Mouse (Mus musculus): ENCODE measurements around the gene Sec22b. TPM values are rescaled to one million over a fixed set of nuclear protein-coding genes. Genes with fewer than 3 reads are reported as not detected.

Sec22b gene
- polyA plus RNA-seq, 1 experiment from 2014 or later: 40.0 TPM

GRCm38 (mm10) chr3:97964878-97965353 lies 63.9 kb downstream of the Sec22b start:
- peak; percentile 66 for DNase-seq
- Histone ChIP-seq H3K9me3 (ENCODE audit: low read length) (no peaks in the 10 kb centered on the region), H3K4me2 (ENCODE audit: low read depth, low read length) (no peak overlapping the region), H3K4me3 (ENCODE audit: low read depth, low read length) (no peak overlapping the region), H3K9ac (replicated peaks) (no peak overlapping the region), H3K4me1 (ENCODE audit: insufficient read depth) (peaks cover 9% of the 10 kb centered on the region; the same call in 1 of the 2 replicates), H3K36me3 (replicated peaks; ENCODE audit: insufficient read depth, low read length) (no peaks in the 10 kb centered on the region), H3K27ac (ENCODE audit: low read depth) (peak overlapping the region; percentile 45), H3K27me3 (ENCODE audit: insufficient read depth, low read length) (no peaks in the 10 kb centered on the region)
- ATAC-seq: peak; percentile 89
- TF ChIP-seq EP300 (IDR thresholded peaks at IDR 0.05; ENCODE audit: low read depth) (no peak), CTCF (IDR thresholded peaks at IDR 0.05; ENCODE audit: low read depth) (no peak)
- 35% methylated on average over 14 of the region's 14 CpGs for WGBS (ENCODE audit: insufficient replicate concordance)

GRCm38 (mm10) chr3:97967627-97968026 lies 66.6 kb downstream of the Sec22b start:
- WGBS (ENCODE audit: insufficient replicate concordance): 58% methylated on average over 2 of the region's 2 CpGs
- DNase-seq: no peak
- Histone ChIP-seq H3K36me3 (replicated peaks; ENCODE audit: insufficient read depth, low read length) (no peaks in the 10 kb centered on the region), H3K4me1 (ENCODE audit: insufficient read depth) (peaks cover 18% of the 10 kb centered on the region), H3K9ac (replicated peaks) (no peak overlapping the region), H3K27ac (ENCODE audit: low read depth) (no peak overlapping the region), H3K4me2 (ENCODE audit: low read depth, low read length) (no peak overlapping the region), H3K4me3 (ENCODE audit: low read depth, low read length) (no peak overlapping the region), H3K9me3 (ENCODE audit: low read length) (no peaks in the 10 kb centered on the region), H3K27me3 (ENCODE audit: insufficient read depth, low read length) (no peaks in the 10 kb centered on the region)
- no peak for TF ChIP-seq EP300 (IDR thresholded peaks at IDR 0.05; ENCODE audit: low read depth)
- no peak for TF ChIP-seq CTCF (IDR thresholded peaks at IDR 0.05; ENCODE audit: low read depth)
- peak; percentile 46 for ATAC-seq

GRCm38 (mm10) chr3:97968191-97968590 lies 67.2 kb downstream of the Sec22b start:
- Histone ChIP-seq H3K4me1 (ENCODE audit: insufficient read depth) (peaks cover 18% of the 10 kb centered on the region), H3K4me2 (ENCODE audit: low read depth, low read length) (no peak overlapping the region), H3K36me3 (replicated peaks; ENCODE audit: insufficient read depth, low read length) (no peaks in the 10 kb centered on the region), H3K4me3 (ENCODE audit: low read depth, low read length) (no peak overlapping the region), H3K27me3 (ENCODE audit: insufficient read depth, low read length) (no peaks in the 10 kb centered on the region), H3K9ac (replicated peaks) (no peak overlapping the region), H3K27ac (ENCODE audit: low read depth) (no peak overlapping the region), H3K9me3 (ENCODE audit: low read length) (no peaks in the 10 kb centered on the region)
- DNase-seq: no peak
- 73% methylated on average over 2 of the region's 2 CpGs for WGBS (ENCODE audit: insufficient replicate concordance)
- ATAC-seq: no peak
- TF ChIP-seq EP300 (IDR thresholded peaks at IDR 0.05; ENCODE audit: low read depth) (no peak), CTCF (IDR thresholded peaks at IDR 0.05; ENCODE audit: low read depth) (no peak)

- Histone ChIP-seq H3K36me3 (replicated peaks; ENCODE audit: insufficient read depth, low read length) (no peaks in the 10 kb centered on the region), H3K4me1 (ENCODE audit: insufficient read depth) (peaks cover 18% of the 10 kb centered on the region), H3K27me3 (ENCODE audit: insufficient read depth, low read length) (no peaks in the 10 kb centered on the region), H3K4me2 (ENCODE audit: low read depth, low read length) (no peak overlapping the region), H3K27ac (ENCODE audit: low read depth) (no peak overlapping the region), H3K9me3 (ENCODE audit: low read length) (no peaks in the 10 kb centered on the region), H3K4me3 (ENCODE audit: low read depth, low read length) (no peak overlapping the region), H3K9ac (replicated peaks) (no peak overlapping the region)
- DNase-seq (no peak), ATAC-seq (no peak)
- TF ChIP-seq EP300 (IDR thresholded peaks at IDR 0.05; ENCODE audit: low read depth) (no peak), CTCF (IDR thresholded peaks at IDR 0.05; ENCODE audit: low read depth) (no peak)
- WGBS (ENCODE audit: insufficient replicate concordance): 48% methylated on average over 1 of the region's 1 CpGs
Measured at GRCm38 (mm10) chr3:97969019-97969418, 68.0 kb downstream of the Sec22b start.

- peak; percentile 44 for DNase-seq
- H3K9me3 ChIP-seq (ENCODE audit: low read length): no peaks in the 10 kb centered on the region
- no peak for TF ChIP-seq CTCF (IDR thresholded peaks at IDR 0.05; ENCODE audit: low read depth)
- no peak for TF ChIP-seq EP300 (IDR thresholded peaks at IDR 0.05; ENCODE audit: low read depth)
- no peak for ATAC-seq
- H3K27me3 ChIP-seq (ENCODE audit: insufficient read depth, low read length): no peaks in the 10 kb centered on the region
- peaks cover 13% of the 10 kb centered on the region for H3K4me1 ChIP-seq (ENCODE audit: insufficient read depth)
- no peak overlapping the region for H3K9ac ChIP-seq (replicated peaks)
- no peak overlapping the region for H3K27ac ChIP-seq (ENCODE audit: low read depth)
- H3K36me3 ChIP-seq (replicated peaks; ENCODE audit: insufficient read depth, low read length): no peaks in the 10 kb centered on the region
- peak overlapping the region; percentile 28; the same call in 1 of the 2 replicates for H3K4me2 ChIP-seq (ENCODE audit: low read depth, low read length)
- no peak overlapping the region for H3K4me3 ChIP-seq (ENCODE audit: low read depth, low read length)
- 22% methylated on average over 7 of the region's 7 CpGs for whole genome bisulfite sequencing (ENCODE audit: insufficient replicate concordance)
Measured at GRCm38 (mm10) chr3:97971117-97971516, 70.1 kb downstream of the Sec22b start.

- 49% methylated on average over 5 of the region's 5 CpGs for WGBS (ENCODE audit: insufficient replicate concordance)
- DNase-seq: no peak
- H3K4me3 ChIP-seq (ENCODE audit: low read depth, low read length): no peak overlapping the region
- no peaks in the 10 kb centered on the region for H3K9me3 ChIP-seq (ENCODE audit: low read length)
- no peaks in the 10 kb centered on the region for H3K36me3 ChIP-seq (replicated peaks; ENCODE audit: insufficient read depth, low read length)
- no peak overlapping the region for H3K27ac ChIP-seq (ENCODE audit: low read depth)
- H3K27me3 ChIP-seq (ENCODE audit: insufficient read depth, low read length): no peaks in the 10 kb centered on the region
- H3K4me1 ChIP-seq (ENCODE audit: insufficient read depth): peaks cover 16% of the 10 kb centered on the region
- no peak for TF ChIP-seq EP300 (IDR thresholded peaks at IDR 0.05; ENCODE audit: low read depth)
- TF ChIP-seq CTCF (IDR thresholded peaks at IDR 0.05; ENCODE audit: low read depth): no peak
- no peak overlapping the region for H3K4me2 ChIP-seq (ENCODE audit: low read depth, low read length)
- no peak overlapping the region for H3K9ac ChIP-seq (replicated peaks)
- ATAC-seq: no peak
Measured at GRCm38 (mm10) chr3:97972200-97972599, 71.2 kb downstream of the Sec22b start.

- TF ChIP-seq CTCF (IDR thresholded peaks at IDR 0.05; ENCODE audit: low read depth) (no peak), EP300 (IDR thresholded peaks at IDR 0.05; ENCODE audit: low read depth) (no peak)
- ATAC-seq: no peak
- no peaks in the 10 kb centered on the region for H3K36me3 ChIP-seq (replicated peaks; ENCODE audit: insufficient read depth, low read length)
Measured at GRCm38 (mm10) chr3:97972707-97973106, 71.7 kb downstream of the Sec22b start.

More at GRCm38 (mm10) chr3:97972707-97973106, 71.7 kb downstream of the Sec22b start:
- Histone ChIP-seq H3K9me3 (ENCODE audit: low read length) (no peaks in the 10 kb centered on the region), H3K27me3 (ENCODE audit: insufficient read depth, low read length) (no peaks in the 10 kb centered on the region), H3K27ac (ENCODE audit: low read depth) (no peak overlapping the region), H3K4me3 (ENCODE audit: low read depth, low read length) (no peak overlapping the region), H3K4me1 (ENCODE audit: insufficient read depth) (peaks cover 16% of the 10 kb centered on the region), H3K4me2 (ENCODE audit: low read depth, low read length) (no peak overlapping the region), H3K9ac (replicated peaks) (no peak overlapping the region)
- no peak for DNase-seq
- WGBS (ENCODE audit: insufficient replicate concordance): 52% methylated on average over 4 of the region's 4 CpGs

Other genes starting within 250 kb of the Sec22b start
- 1.1 TPM in 2 replicates for gene Prkab2, start 243.0 kb upstream of the Sec22b start, polyA plus RNA-seq (2015; fragmentation: Nextera tagmentation; extraction: Ambion mirVana)
- not detected in 2 replicates for gene Gm17651, start 226.5 kb upstream of the Sec22b start, polyA plus RNA-seq (2015; fragmentation: Nextera tagmentation; extraction: Ambion mirVana)
- 8.1 and 8.5 TPM in 2 replicates for gene Pde4dip, start 12.5 kb upstream of the Sec22b start, polyA plus RNA-seq (2015; fragmentation: Nextera tagmentation; extraction: Ambion mirVana)
- 5.1 and 6.2 TPM in 2 replicates for gene Notch2, start 112.3 kb downstream of the Sec22b start, polyA plus RNA-seq (2015; fragmentation: Nextera tagmentation; extraction: Ambion mirVana)